Mouse (Mus musculus): ENCODE measurements around the gene Gaa.

DNA sequence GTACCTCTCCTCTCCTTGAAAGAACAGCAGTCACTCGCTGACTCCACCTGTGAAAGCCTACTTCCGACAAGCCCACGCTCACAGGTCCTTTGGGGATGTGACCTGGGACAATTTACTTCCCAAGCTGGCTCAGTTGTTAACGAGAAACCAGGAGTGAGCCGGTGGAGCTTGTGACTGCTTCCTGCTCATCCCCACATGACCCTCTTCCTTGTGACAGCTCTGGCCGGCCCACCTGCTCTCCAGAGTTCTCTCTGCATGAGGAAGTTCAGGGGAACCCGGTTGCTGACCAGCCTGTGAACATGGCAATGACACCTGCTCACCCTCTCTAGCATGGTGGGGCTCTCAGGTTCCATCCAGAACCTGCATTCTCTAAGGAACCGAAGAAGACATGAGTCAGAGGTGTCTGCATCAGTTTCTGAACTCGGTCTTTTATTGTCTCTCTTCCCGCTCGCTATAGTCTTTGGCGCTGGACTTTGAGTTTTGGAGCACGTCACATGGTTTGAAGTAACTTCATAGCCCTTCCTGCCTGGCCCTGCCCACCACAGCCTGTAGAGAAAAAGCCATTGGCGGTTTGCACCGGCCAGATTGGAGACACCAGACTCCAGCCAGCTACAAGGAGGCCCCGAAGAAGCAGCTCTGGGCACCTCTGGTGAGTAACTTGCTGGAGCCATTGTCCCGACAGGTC lies 46.7 kb downstream of the Gaa start:
- TF ChIP-seq CTCF (IDR thresholded peaks at IDR 0.05; ENCODE audit: insufficient read depth, low read depth, low read length): no peak
- TF ChIP-seq POLR2A (IDR thresholded peaks at IDR 0.05; ENCODE audit: insufficient read depth, low read depth, low read length): no peak

Data from olfactory bulb, adult 2 months (tissue).